Mouse (Mus musculus) lung, embryonic 14.5 days (tissue): ENCODE data around the gene Xirp1. TPM values are rescaled to one million over a fixed set of nuclear protein-coding genes. Genes with fewer than 3 reads are reported as not detected.

Source experiments
- ATAC-seq: fragments of 200-750 bp; cut with Nextera tagmentation; 2 replicates; pipeline ENCODE4 v1.8.0; 2017; ENCODE audit warnings: mild to moderate bottlenecking, moderate TSS enrichment, moderate library complexity; ENCODE audit not compliant: insufficient read depth
- DNase-seq: peaks from one replicate; pipeline ENCODE4 v3.0.0-alpha.2; 2015
- H3K27ac ChIP-seq: fragments of 300-500 bp; sonication (generic); 2 replicates; pipeline ENCODE4 v1.5.1; 2014; ENCODE audit warnings: low read depth, mild to moderate bottlenecking, moderate library complexity
- H3K27me3 ChIP-seq: fragments of 300-500 bp; sonication (generic); 2 replicates; pipeline ENCODE4 v1.6.1; 2014; ENCODE audit warnings: low read length, control low read depth; ENCODE audit not compliant: insufficient read depth
- H3K36me3 ChIP-seq: fragments of 300-500 bp; sonication (generic); 2 replicates; pipeline ENCODE4 v1.6.1; 2014; ENCODE audit warnings: control low read depth; ENCODE audit not compliant: insufficient read depth
- H3K4me1 ChIP-seq: fragments of 300-500 bp; sonication (generic); 2 replicates; pipeline ENCODE4 v1.6.1; 2014; ENCODE audit warnings: antibody characterized with exemption, control low read depth; ENCODE audit not compliant: insufficient read depth
- H3K4me2 ChIP-seq: fragments of 300-500 bp; sonication (generic); 2 replicates; pipeline ENCODE4 v1.6.1; 2014; ENCODE audit warnings: mild to moderate bottlenecking
- H3K4me3 ChIP-seq: fragments of 300-500 bp; sonication (generic); 2 replicates; pipeline ENCODE4 v1.5.1; 2014; ENCODE audit warnings: low read depth, low read length
- H3K9ac ChIP-seq: fragments of 300-500 bp; sonication (generic); 2 replicates; pipeline ENCODE4 v1.6.1; 2014
- H3K9me3 ChIP-seq: fragments of 300-500 bp; sonication (generic); 2 replicates; pipeline ENCODE4 v1.6.1; 2016; ENCODE audit warnings: low read depth, low read length, control low read depth
- CTCF ChIP-seq: IDR thresholded peaks from 2 replicates; pipeline ENCODE4 v1.5.1; 2016; ENCODE audit warnings: antibody characterized with exemption, low read depth
- WGBS: fragments of 180-500 bp; shearing (Covaris S2); extraction: QIAGEN DNeasy Blood & Tissue Kit; methylation state at CpG from one replicate; pipeline ENCODE4 v1.1.7; 2014; 5-methylcytosine and 5-hydroxymethylcytosine counted together
- polyA plus RNA-seq: library from polyadenylated mRNA; unstranded; fragments of >200 nt; fragmentation: Nextera tagmentation; extraction: Ambion mirVana; gene quantifications from 2 replicates; pipeline ENCODE4 v1.2.1, GENCODE M21; 2014

Xirp1 gene
- polyA plus RNA-seq, 1 experiment from 2014 or later = 0.07 TPM

DNA sequence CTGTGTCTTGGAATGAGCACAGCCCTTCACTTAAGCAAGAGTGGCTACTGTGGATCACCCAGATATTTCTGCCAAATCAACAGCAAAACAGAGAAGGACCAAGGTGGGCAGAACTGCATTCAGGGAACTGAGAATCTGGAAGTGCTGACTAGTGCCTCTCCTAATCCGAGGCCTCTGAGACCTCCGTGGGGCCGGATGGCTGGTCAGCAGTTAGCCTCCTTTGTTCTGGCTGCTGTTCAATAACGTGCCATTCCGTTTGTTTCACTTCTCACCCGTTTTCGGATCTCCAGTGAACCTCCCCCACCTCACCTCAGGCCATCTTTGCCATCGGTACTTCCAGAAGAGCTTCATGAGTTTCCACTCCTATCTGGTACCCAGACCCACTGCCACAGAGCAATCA, 11.0 kb upstream of the Xirp1 start:
- Histone ChIP-seq H3K27ac (no peak overlapping the region), H3K4me3 (no peak overlapping the region), H3K4me1 (no peaks in the 10 kb centered on the region), H3K9me3 (no peaks in the 10 kb centered on the region), H3K9ac (no peak overlapping the region), H3K27me3 (no peaks in the 10 kb centered on the region), H3K4me2 (no peak overlapping the region), H3K36me3 (no peaks in the 10 kb centered on the region)
- WGBS = 63% methylated on average over 8 of the region's 8 CpGs
- DNase-seq = no peak
- no peak for ATAC-seq
- no peak for TF ChIP-seq CTCF

- WGBS = 57% methylated on average over 6 of the region's 6 CpGs
- H3K36me3 ChIP-seq = no peaks in the 10 kb centered on the region
- no peak for TF ChIP-seq CTCF
These were observed 9.3 kb upstream of the Xirp1 start for GRCm38 (mm10) chr9:120032710-120033109.

GRCm38 (mm10) chr9:120030421-120030820, 7.0 kb upstream of the Xirp1 start:
- Histone ChIP-seq H3K9ac (no peak overlapping the region), H3K4me3 (no peak overlapping the region), H3K4me2 (no peak overlapping the region), H3K27me3 (no peaks in the 10 kb centered on the region), H3K9me3 (no peaks in the 10 kb centered on the region), H3K36me3 (no peaks in the 10 kb centered on the region), H3K4me1 (no peaks in the 10 kb centered on the region), H3K27ac (no peak overlapping the region)
- ATAC-seq = no peak
- no peak for DNase-seq
- 77% methylated on average over 10 of the region's 10 CpGs for WGBS
- no peak for TF ChIP-seq CTCF

More at GRCm38 (mm10) chr9:120032710-120033109, 9.3 kb upstream of the Xirp1 start:
- ATAC-seq = no peak
- H3K27me3 ChIP-seq = no peaks in the 10 kb centered on the region
- H3K9me3 ChIP-seq = no peaks in the 10 kb centered on the region
- DNase-seq = no peak
- H3K27ac ChIP-seq = no peak overlapping the region
- H3K4me1 ChIP-seq = no peaks in the 10 kb centered on the region
- no peak overlapping the region for H3K9ac ChIP-seq
- H3K4me3 ChIP-seq = no peak overlapping the region
- no peak overlapping the region for H3K4me2 ChIP-seq

DNA sequence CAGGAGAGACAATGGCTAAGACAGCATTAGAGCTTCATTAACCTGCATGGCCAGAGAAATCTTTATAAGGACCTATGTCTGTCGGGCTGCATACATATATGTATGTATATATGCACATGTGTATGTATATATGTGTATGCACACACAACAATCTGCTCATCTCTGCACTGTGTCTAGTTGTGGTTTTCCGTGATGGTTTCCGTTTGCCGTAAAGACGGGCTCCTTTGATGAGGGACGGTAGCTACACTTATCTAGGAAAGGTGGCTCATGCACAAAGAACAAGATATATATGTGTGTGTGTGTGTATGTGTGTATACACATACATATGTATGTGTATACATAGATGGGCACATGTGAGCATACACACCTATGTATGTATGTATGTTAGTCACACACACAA, 6.5 kb upstream of the Xirp1 start:
- no peak overlapping the region for H3K4me3 ChIP-seq
- no peaks in the 10 kb centered on the region for H3K36me3 ChIP-seq
- H3K9ac ChIP-seq = no peak overlapping the region
- ATAC-seq = no peak
- no peaks in the 10 kb centered on the region for H3K4me1 ChIP-seq
- H3K4me2 ChIP-seq = no peak overlapping the region
- DNase-seq = no peak
- H3K27me3 ChIP-seq = no peaks in the 10 kb centered on the region
- H3K27ac ChIP-seq = no peak overlapping the region
- WGBS = 93% methylated on average over 6 of the region's 6 CpGs
- H3K9me3 ChIP-seq = no peaks in the 10 kb centered on the region
- no peak for TF ChIP-seq CTCF

GRCm38 (mm10) chr9:120027401-120028151, 4.2 kb upstream of the Xirp1 start:
- TF ChIP-seq CTCF = peak; percentile 94
- H3K4me3 ChIP-seq = no peak overlapping the region
- no peaks in the 10 kb centered on the region for H3K27me3 ChIP-seq
- no peaks in the 10 kb centered on the region for H3K4me1 ChIP-seq
- H3K9ac ChIP-seq = no peak overlapping the region
- peak overlapping the region; percentile 24; the same call in 1 of the 2 replicates for H3K27ac ChIP-seq
- DNase-seq = peak; percentile 86
- no peaks in the 10 kb centered on the region for H3K36me3 ChIP-seq
- peak overlapping the region; percentile 15; the same call in 1 of the 2 replicates for H3K4me2 ChIP-seq
- H3K9me3 ChIP-seq = no peaks in the 10 kb centered on the region
- WGBS = 20% methylated on average over 14 of the region's 14 CpGs
- ATAC-seq = peak; percentile 45

GRCm38 (mm10) chr9:120024625-120025024, 1.2 kb upstream of the Xirp1 start:
- no peak for ATAC-seq
- Histone ChIP-seq H3K4me2 (no peak overlapping the region), H3K27me3 (no peaks in the 10 kb centered on the region), H3K27ac (no peak overlapping the region), H3K4me3 (no peak overlapping the region), H3K4me1 (0 out of 2 replicates have a peak, but pooled peaks cover 6% of the 10 kb centered on the region), H3K9me3 (no peaks in the 10 kb centered on the region), H3K9ac (no peak overlapping the region), H3K36me3 (no peaks in the 10 kb centered on the region)
- no peak for DNase-seq
- TF ChIP-seq CTCF = no peak
- 79% methylated on average over 5 of the region's 5 CpGs for WGBS

GRCm38 (mm10) chr9:120024171-120024570, 773 bp upstream of the Xirp1 start:
- WGBS = 75% methylated on average over 10 of the region's 10 CpGs
- no peak overlapping the region for H3K9ac ChIP-seq
- ATAC-seq = no peak

More at GRCm38 (mm10) chr9:120024171-120024570, 773 bp upstream of the Xirp1 start:
- Histone ChIP-seq H3K36me3 (no peaks in the 10 kb centered on the region), H3K27ac (no peak overlapping the region), H3K4me2 (no peak overlapping the region), H3K27me3 (no peaks in the 10 kb centered on the region), H3K4me1 (0 out of 2 replicates have a peak, but pooled peaks cover 6% of the 10 kb centered on the region), H3K9me3 (no peaks in the 10 kb centered on the region), H3K4me3 (no peak overlapping the region)
- no peak for TF ChIP-seq CTCF
- DNase-seq = no peak
